Mouse (Mus musculus): Measurements from ENCODE around the gene Galr3.

GRCm38 (mm10) chr15:79028237-79028738 is 13.4 kb upstream of the Galr3 start, which contains the start of gene H1f0:
- TF ChIP-seq CHD1 (IDR thresholded peaks at IDR 0.05; ENCODE audit: low read depth, low read length) (no peak), CTCF (conservative IDR thresholded peaks at IDR 0.05 in 1 of 2, IDR thresholded peaks at IDR 0.05 in 1 of 2; ENCODE audit: low read depth in 2 of 2, low read length in 2 of 2) (no peak), USF1 (IDR thresholded peaks at IDR 0.05; ENCODE audit: low read depth, low read length) (no peak)

Measured in CH12.LX (cell line).